Mouse (Mus musculus): ENCODE measurements around the gene Gm11172.

Gene Gm11172

GRCm38 (mm10) chr16:10812865-10813371 lies at the start of gene Gm11172:
Gm11172 (plus strand) TSS chr16:10812915.
- no peak for DNase-seq (ENCODE audit: low spot score)

GRCm38 (mm10) chr16:10763540-10764264 lies 49.0 kb upstream of the Gm11172 start:
- DNase-seq (ENCODE audit: low spot score), result no peak

GRCm38 (mm10) chr16:10764323-10764722 lies 48.4 kb upstream of the Gm11172 start:
- no peak for DNase-seq (ENCODE audit: low spot score)

- peak; percentile 48 for DNase-seq (ENCODE audit: low spot score)
Observed at GRCm38 (mm10) chr16:10767158-10767557, 45.6 kb upstream of the Gm11172 start.

GRCm38 (mm10) chr16:10768821-10769220 lies 43.9 kb upstream of the Gm11172 start:
- no peak for DNase-seq (ENCODE audit: low spot score)

GRCm38 (mm10) chr16:10769661-10770060 lies 43.1 kb upstream of the Gm11172 start:
- peak; percentile 17 for DNase-seq (ENCODE audit: low spot score)

- DNase-seq (ENCODE audit: low spot score), result no peak
Observed at GRCm38 (mm10) chr16:10770531-10771325, 42.0 kb upstream of the Gm11172 start.

GRCm38 (mm10) chr16:10771769-10772510 lies 40.8 kb upstream of the Gm11172 start:
- no peak for DNase-seq (ENCODE audit: low spot score)

GRCm38 (mm10) chr16:10773543-10773942 lies 39.2 kb upstream of the Gm11172 start:
- no peak for DNase-seq (ENCODE audit: low spot score)

- no peak for DNase-seq (ENCODE audit: low spot score)
Observed at GRCm38 (mm10) chr16:10774726-10775125, 38.0 kb upstream of the Gm11172 start.

GRCm38 (mm10) chr16:10776322-10776721 lies 36.4 kb upstream of the Gm11172 start:
- no peak for DNase-seq (ENCODE audit: low spot score)

GRCm38 (mm10) chr16:10777579-10778160 lies 35.0 kb upstream of the Gm11172 start:
- DNase-seq (ENCODE audit: low spot score), result no peak

- DNase-seq (ENCODE audit: low spot score), result no peak
Observed at GRCm38 (mm10) chr16:10780631-10781120, 32.0 kb upstream of the Gm11172 start.

GRCm38 (mm10) chr16:10781862-10782371 lies 30.8 kb upstream of the Gm11172 start:
- DNase-seq (ENCODE audit: low spot score), result no peak

- no peak for DNase-seq (ENCODE audit: low spot score)
Observed at GRCm38 (mm10) chr16:10782377-10783151, 30.2 kb upstream of the Gm11172 start.

GRCm38 (mm10) chr16:10783152-10783434 lies 29.6 kb upstream of the Gm11172 start:
- DNase-seq (ENCODE audit: low spot score), result no peak

- no peak for DNase-seq (ENCODE audit: low spot score)
Observed at GRCm38 (mm10) chr16:10783451-10783850, 29.3 kb upstream of the Gm11172 start.

GRCm38 (mm10) chr16:10783883-10784792 lies 28.6 kb upstream of the Gm11172 start:
- DNase-seq (ENCODE audit: low spot score), result no peak

- DNase-seq (ENCODE audit: low spot score), result peak; percentile 67
Observed at GRCm38 (mm10) chr16:10784793-10785370, 27.8 kb upstream of the Gm11172 start.

Data from left cerebral cortex, adult 11 months (tissue).